13 mouse cellular contexts compared by ENCODE assay signal in genomic region chr3:81205201-81205600, GRCm38 (mm10).
DNase-seq lines count a peak whose midpoint lies in the region; ATAC-seq lines count a peak whose summit lies in the region.
"Had no signal": no experiment of that assay in that cellular context is flagged by ENCODE, and none has a peak within 500 bp of the region (broad histone marks: within the 10 kb centered on the region; RNA-seq: fewer than 3 reads in every experiment).

No protein-coding gene starts in this region.

- peak; percentile 55; the same call in 1 of the 2 replicates for ATAC-seq in embryonic facial prominence, embryonic 14.5 days (ENCODE audit: low read depth)

- no peaks in the 10 kb centered on the region for H3K36me3 ChIP-seq in embryonic facial prominence, embryonic 14.5 days (ENCODE audit: control insufficient read depth, insufficient read depth, low read length)
- H3K36me3 ChIP-seq: heart, embryonic 10.5 days; liver, embryonic 15.5 days had no signal

- H3K4me2 ChIP-seq in embryonic facial prominence, embryonic 14.5 days (ENCODE audit: low read depth, low read length): no peak overlapping the region
- H3K4me2 ChIP-seq: liver, embryonic 15.5 days had no signal

- H3K9ac ChIP-seq in embryonic facial prominence, embryonic 14.5 days (ENCODE audit: low read depth, low read length): no peak overlapping the region
- H3K9ac ChIP-seq: liver, embryonic 15.5 days had no signal

- 9% methylated on average over 5 of the region's 5 CpGs for WGBS in embryonic facial prominence, embryonic 14.5 days

- H3K4me1 ChIP-seq in embryonic facial prominence, embryonic 14.5 days (ENCODE audit: control insufficient read depth, insufficient read depth, low read length): peaks cover 8% of the 10 kb centered on the region; the same call in 1 of the 2 replicates
- H3K4me1 ChIP-seq: heart, embryonic 10.5 days; liver, embryonic 15.5 days had no signal

- H3K27ac ChIP-seq in embryonic facial prominence, embryonic 14.5 days (replicated peaks; ENCODE audit: low read depth, low read length): peak overlapping the region; percentile 44; the same call in 1 of the 2 replicates
- H3K27ac ChIP-seq: heart, embryonic 10.5 days; liver, embryonic 15.5 days; macrophage had no signal

- H3K27me3 ChIP-seq in embryonic facial prominence, embryonic 14.5 days (replicated peaks; ENCODE audit: control insufficient read depth, insufficient read depth, low read length): no peaks in the 10 kb centered on the region
- H3K27me3 ChIP-seq: CH12.LX; liver, embryonic 15.5 days had no signal

- H3K4me3 ChIP-seq in embryonic facial prominence, embryonic 14.5 days (ENCODE audit: low read depth, low read length): no peak overlapping the region
- H3K4me3 ChIP-seq: heart, embryonic 10.5 days; liver, embryonic 15.5 days had no signal

- peak; percentile 5 to 17 for DNase-seq in kidney, postnatal 4 days
- DNase-seq in kidney, adult 9 months: no peak
- DNase-seq in adrenal gland, postnatal 36 days: peak; percentile 6 to 21
- peak; percentile 74 for DNase-seq in embryonic facial prominence, embryonic 14.5 days (ENCODE audit: low spot score)
- DNase-seq in urinary bladder, adult 2 months (ENCODE audit: low spot score): peak; percentile 40
- no peak for DNase-seq in spleen, adult 12 weeks (ENCODE audit: low spot score)
- DNase-seq in layer of hippocampus, postnatal 36 days: no peak
- DNase-seq: cerebellum, postnatal 14 days; kidney, postnatal 14 days had no signal

- H3K9me3 ChIP-seq in embryonic facial prominence, embryonic 14.5 days (ENCODE audit: control insufficient read depth, low read length): no peaks in the 10 kb centered on the region
- H3K9me3 ChIP-seq: heart, embryonic 10.5 days; liver, embryonic 15.5 days had no signal

Comparison
In these comparisons a context has a peak if more than half of its experiments do, and no peak if none do; other contexts are left out.
1. DNase-seq: peak in kidney, postnatal 4 days (2 of 2), adrenal gland, postnatal 36 days (2 of 2), embryonic facial prominence, embryonic 14.5 days (single experiment) and urinary bladder, adult 2 months (single experiment); none in kidney, adult 9 months (single experiment), spleen, adult 12 weeks (single experiment) and layer of hippocampus, postnatal 36 days (0 of 2).